Mouse (Mus musculus): ENCODE measurements around the gene Cbx3. TPM values are rescaled to one million over a fixed set of nuclear protein-coding genes. Genes with fewer than 3 reads are reported as not detected.

Gene Cbx3
- polyA plus RNA-seq, 1 experiment from 2014 or later: 169 TPM

GRCm38 (mm10) chr6:51525001-51525400 is 54.8 kb downstream of the Cbx3 start:
- Histone ChIP-seq H3K4me3 (ENCODE audit: low read depth, low read length) (peak overlapping the region; percentile 61), H3K9ac (ENCODE audit: low read depth, low read length) (no peak overlapping the region), H3K27me3 (ENCODE audit: control insufficient read depth, insufficient read depth, low read depth, low read length) (peaks cover 9% of the 10 kb centered on the region), H3K9me3 (replicated peaks; ENCODE audit: control insufficient read depth, low read length) (no peaks in the 10 kb centered on the region), H3K4me1 (ENCODE audit: control insufficient read depth, low read depth, low read length) (peaks cover 2% of the 10 kb centered on the region; the same call in 1 of the 2 replicates), H3K27ac (ENCODE audit: low read length) (no peak overlapping the region), H3K4me2 (ENCODE audit: low read depth, low read length) (peak overlapping the region; percentile 57), H3K36me3 (ENCODE audit: control insufficient read depth, insufficient read depth) (no peaks in the 10 kb centered on the region)
- ATAC-seq (ENCODE audit: low read depth): no peak
- 9% methylated on average over 5 of the region's 5 CpGs for WGBS (ENCODE audit: insufficient replicate concordance)

GRCm38 (mm10) chr6:51529457-51529856 is 59.3 kb downstream of the Cbx3 start:
- no peak overlapping the region for H3K9ac ChIP-seq (ENCODE audit: low read depth, low read length)
- H3K9me3 ChIP-seq (replicated peaks; ENCODE audit: control insufficient read depth, low read length): no peaks in the 10 kb centered on the region
- no peak overlapping the region; the same call in 1 of the 2 replicates for H3K4me2 ChIP-seq (ENCODE audit: low read depth, low read length)
- H3K36me3 ChIP-seq (ENCODE audit: control insufficient read depth, insufficient read depth): no peaks in the 10 kb centered on the region
- H3K27ac ChIP-seq (ENCODE audit: low read length): no peak overlapping the region
- 56% methylated on average over 7 of the region's 7 CpGs for WGBS (ENCODE audit: insufficient replicate concordance)
- no peaks in the 10 kb centered on the region for H3K27me3 ChIP-seq (ENCODE audit: control insufficient read depth, insufficient read depth, low read depth, low read length)
- no peak overlapping the region for H3K4me3 ChIP-seq (ENCODE audit: low read depth, low read length)
- peaks cover 4% of the 10 kb centered on the region; the same call in 1 of the 2 replicates for H3K4me1 ChIP-seq (ENCODE audit: control insufficient read depth, low read depth, low read length)
- ATAC-seq (ENCODE audit: low read depth): no peak

Other genes starting within 250 kb of the Cbx3 start
- 0.15 and 0.21 TPM in 2 replicates for gene Nfe2l3, start 37.7 kb upstream of the Cbx3 start, polyA plus RNA-seq (2015; fragmentation: Nextera tagmentation; extraction: Ambion mirVana)
- 712 and 778 TPM in 2 replicates for gene Hnrnpa2b1, start 466 bp upstream of the Cbx3 start, polyA plus RNA-seq (2015; fragmentation: Nextera tagmentation; extraction: Ambion mirVana)
- gene Snx10, start 53.5 kb downstream of the Cbx3 start, polyA plus RNA-seq (2015; fragmentation: Nextera tagmentation; extraction: Ambion mirVana): 8.8 TPM in 2 replicates

All from liver, embryonic 16.5 days (tissue).